Mouse (Mus musculus) liver, adult 2 months (tissue): ENCODE measurements around the gene Cchcr1. TPM values are rescaled to one million over a fixed set of nuclear protein-coding genes. Genes with fewer than 3 reads are reported as not detected.

ENCODE experiments used
- DNase-seq: peaks from one replicate; pipeline ENCODE4 v3.0.0-alpha.2; 2011; ENCODE audit warnings: low read depth, low spot score; ENCODE audit errors: extremely low read depth
- H3K27ac ChIP-seq: fragments of 200-500 bp; replicated peaks from 2 replicates; pipeline ENCODE4 v1.5.1; 2012; ENCODE audit warnings: low read depth, mild to moderate bottlenecking, control low read depth, inconsistent platforms, low read length; ENCODE audit not compliant: insufficient read depth
- H3K27me3 ChIP-seq: fragments of 200-500 bp; 2 replicates; pipeline ENCODE4 v1.6.1; 2012; ENCODE audit warnings: mild to moderate bottlenecking, moderate library complexity, low read length, inconsistent platforms; ENCODE audit not compliant: control insufficient read depth, insufficient read depth
- H3K36me3 ChIP-seq: fragments of 200-500 bp; 2 replicates; pipeline ENCODE4 v1.6.1; 2012; ENCODE audit warnings: low read length, inconsistent platforms; ENCODE audit not compliant: control insufficient read depth, insufficient read depth
- H3K4me1 ChIP-seq: fragments of 200-500 bp; 2 replicates; pipeline ENCODE4 v1.6.1; 2011; ENCODE audit warnings: low read length; ENCODE audit not compliant: control insufficient read depth, insufficient read depth
- H3K4me3 ChIP-seq: fragments of 200-500 bp; 2 replicates; pipeline ENCODE4 v1.5.1; 2011; ENCODE audit warnings: low read depth, mild to moderate bottlenecking, control low read depth, low read length, moderate library complexity; ENCODE audit not compliant: insufficient read depth
- H3K79me2 ChIP-seq: fragments of 200-500 bp; 2 replicates; pipeline ENCODE4 v1.6.1; 2012; ENCODE audit warnings: inconsistent platforms, mild to moderate bottlenecking, low read length, moderate library complexity; ENCODE audit not compliant: control insufficient read depth, insufficient read depth
- H3K9ac ChIP-seq: fragments of 200-500 bp; 2 replicates; pipeline ENCODE4 v1.6.1; 2012; ENCODE audit warnings: low read depth, mild to moderate bottlenecking, control low read depth, inconsistent platforms, low read length
- CTCF ChIP-seq: fragments of 200-500 bp; IDR thresholded peaks from 2 replicates; pipeline ENCODE4 v1.5.1; 2011; ENCODE audit warnings: low read depth, low read length, control low read depth
- POLR2A ChIP-seq: fragments of 200-500 bp; IDR thresholded peaks from 2 replicates; pipeline ENCODE4 v1.6.1; 2011; ENCODE audit warnings: low read length, control low read depth; ENCODE audit not compliant: insufficient read depth; ENCODE audit errors: extremely low read depth
- WGBS: fragments of 180-500 bp; shearing (Covaris S2); methylation state at CpG from one replicate; pipeline ENCODE4 v1.1.7; 2018; 5-methylcytosine and 5-hydroxymethylcytosine counted together
- polyA plus RNA-seq: library from polyadenylated mRNA; depleted of rRNA; stranded (reverse); fragments of >200 nt; gene quantifications from 2 replicates; pipeline ENCODE4 v1.2.3, GENCODE M21; 2012
- total RNA-seq: library from RNA; depleted of rRNA; stranded (reverse); fragments of >200 nt; gene quantifications from 2 replicates; pipeline ENCODE4 v1.2.3, GENCODE M21; 2014

The Cchcr1 gene
- total and polyA plus RNA-seq, 2 experiments, result 1.4 to 2.1 TPM

DNA sequence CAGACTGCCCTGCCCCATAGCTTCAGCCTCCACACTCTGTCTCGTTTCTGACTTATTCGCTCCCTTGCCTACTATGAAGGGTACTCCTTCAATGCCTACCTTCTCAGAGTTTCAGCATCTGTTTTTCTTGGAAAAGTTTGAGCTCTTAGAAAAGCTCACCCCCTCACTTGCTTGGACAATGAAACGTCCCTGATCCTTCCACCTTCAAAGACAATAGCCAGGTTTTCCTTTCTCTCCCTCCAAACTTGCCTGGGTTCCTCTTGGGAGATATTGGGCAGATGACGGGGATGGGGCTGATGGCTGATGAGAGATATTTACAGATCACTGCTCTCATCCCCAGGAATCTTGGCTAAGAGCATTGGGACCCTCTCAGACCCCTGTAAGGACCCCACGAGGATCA is 37.4 kb downstream of the Cchcr1 start:
- no peak overlapping the region for H3K27ac ChIP-seq
- DNase-seq, result no peak
- no peak for TF ChIP-seq POLR2A
- no peak for TF ChIP-seq CTCF
- H3K4me1 ChIP-seq, result peaks cover 5% of the 10 kb centered on the region; the same call in 1 of the 2 replicates
- H3K27me3 ChIP-seq, result no peaks in the 10 kb centered on the region
- H3K79me2 ChIP-seq, result no peaks in the 10 kb centered on the region
- no peaks in the 10 kb centered on the region for H3K36me3 ChIP-seq
- H3K4me3 ChIP-seq, result no peak overlapping the region
- no peak overlapping the region for H3K9ac ChIP-seq
- 81% methylated on average over 5 of the region's 5 CpGs for WGBS

DNA sequence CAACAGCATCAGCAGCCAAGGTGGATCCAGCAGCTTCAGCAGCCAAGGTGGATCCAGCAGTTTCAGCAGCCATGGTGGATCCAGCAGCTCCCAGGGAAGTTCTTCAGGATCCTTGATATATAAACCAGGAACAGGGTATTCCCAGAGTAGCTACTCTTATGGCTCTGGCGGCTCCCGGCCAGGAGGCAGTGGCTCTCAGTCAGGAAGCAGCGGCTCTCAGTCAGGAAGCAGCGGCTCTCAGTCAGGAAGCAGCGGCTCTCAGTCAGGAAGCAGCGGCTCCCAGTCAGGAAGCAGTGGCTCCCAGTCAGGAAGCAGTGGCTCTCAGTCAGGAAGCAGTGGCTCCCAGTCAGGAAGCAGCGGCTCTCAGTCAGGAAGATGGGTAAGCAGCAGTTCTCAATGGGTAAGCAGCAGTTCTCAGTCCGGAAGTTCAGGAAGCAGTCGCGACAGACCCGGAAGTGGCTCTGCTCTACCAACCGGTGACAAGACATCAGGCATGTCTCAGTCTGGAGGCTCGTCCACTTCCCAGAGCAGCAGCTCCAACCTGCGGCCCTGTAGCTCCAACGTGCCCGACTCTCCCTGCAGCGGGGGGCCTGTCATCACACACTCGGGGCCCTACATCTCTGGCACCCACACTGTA is 38.0 kb downstream of the Cchcr1 start:
- peaks cover 5% of the 10 kb centered on the region; the same call in 1 of the 2 replicates for H3K4me1 ChIP-seq
- H3K36me3 ChIP-seq, result no peaks in the 10 kb centered on the region
- H3K9ac ChIP-seq, result no peak overlapping the region

DNA sequence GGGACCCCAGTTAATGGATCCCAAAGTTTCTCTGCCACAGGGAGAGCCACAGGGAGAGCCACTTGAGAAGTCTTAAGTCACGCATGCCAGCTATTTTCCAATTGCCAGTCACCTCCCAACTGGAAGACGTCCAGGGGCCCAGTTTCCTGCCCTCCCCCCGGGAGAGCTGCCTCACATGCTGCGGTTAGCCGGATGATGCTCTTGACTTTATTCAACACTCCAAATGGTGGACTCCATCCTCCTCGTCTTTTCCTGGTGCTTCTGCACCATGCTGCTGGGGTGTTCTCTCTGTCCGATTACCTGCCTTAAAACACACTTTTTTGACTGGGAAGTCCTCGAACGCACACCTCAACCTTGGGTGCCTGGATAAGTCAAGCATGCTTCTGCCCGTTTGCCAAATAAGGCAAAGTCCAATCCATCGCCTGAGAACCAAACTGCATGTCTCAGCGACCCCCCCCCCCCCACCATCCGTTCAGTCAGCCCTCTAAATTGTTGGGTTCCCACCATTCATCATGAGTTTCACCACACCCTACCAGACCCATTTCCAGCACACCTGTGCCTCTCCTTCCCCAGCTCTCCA is 39.4 kb downstream of the Cchcr1 start:
- H3K9ac ChIP-seq, result no peak overlapping the region
- no peak overlapping the region for H3K27ac ChIP-seq
- TF ChIP-seq CTCF (no peak), POLR2A (no peak)
- no peak for DNase-seq
- H3K79me2 ChIP-seq, result no peaks in the 10 kb centered on the region
- H3K4me1 ChIP-seq, result peaks cover 5% of the 10 kb centered on the region; the same call in 1 of the 2 replicates
- no peaks in the 10 kb centered on the region for H3K36me3 ChIP-seq
- H3K4me3 ChIP-seq, result no peak overlapping the region
- H3K27me3 ChIP-seq, result no peaks in the 10 kb centered on the region
- WGBS, result 83% methylated on average over 13 of the region's 13 CpGs

More for the DNA sequence above, 38.0 kb downstream of the Cchcr1 start:
- no peak for DNase-seq
- no peaks in the 10 kb centered on the region for H3K79me2 ChIP-seq
- WGBS, result 92% methylated on average over 18 of the region's 18 CpGs
- TF ChIP-seq POLR2A (no peak), CTCF (no peak)
- H3K27ac ChIP-seq, result no peak overlapping the region
- H3K4me3 ChIP-seq, result no peak overlapping the region
- H3K27me3 ChIP-seq, result no peaks in the 10 kb centered on the region

DNA sequence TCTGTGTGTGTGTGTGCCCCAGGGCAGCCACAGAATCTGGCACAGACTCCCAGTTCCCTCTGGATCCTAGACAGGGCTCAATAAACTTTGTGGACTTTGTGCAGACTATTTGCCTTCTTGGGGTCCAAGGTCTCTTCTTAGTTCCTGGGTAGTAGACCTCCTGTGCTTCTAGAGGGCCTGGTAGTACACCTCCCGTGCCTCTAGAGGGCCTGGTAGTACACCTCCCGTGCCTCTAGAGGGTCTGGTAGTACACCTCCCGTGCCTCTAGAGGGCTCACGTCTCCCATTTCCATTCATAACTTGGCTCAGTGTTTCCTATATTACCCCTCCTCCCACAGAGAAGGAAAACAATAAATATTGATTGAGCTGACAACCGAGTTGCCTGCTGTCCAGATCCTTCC is 39.9 kb downstream of the Cchcr1 start:
- H3K27ac ChIP-seq, result no peak overlapping the region
- peak; percentile 54 for DNase-seq
- 11% methylated on average over 5 of the region's 5 CpGs for WGBS
- TF ChIP-seq POLR2A (no peak), CTCF (peak; percentile 91)
- H3K4me1 ChIP-seq, result peaks cover 5% of the 10 kb centered on the region; the same call in 1 of the 2 replicates
- no peak overlapping the region for H3K9ac ChIP-seq
- H3K4me3 ChIP-seq, result no peak overlapping the region
- no peaks in the 10 kb centered on the region for H3K36me3 ChIP-seq
- H3K79me2 ChIP-seq, result no peaks in the 10 kb centered on the region
- no peaks in the 10 kb centered on the region for H3K27me3 ChIP-seq

DNA sequence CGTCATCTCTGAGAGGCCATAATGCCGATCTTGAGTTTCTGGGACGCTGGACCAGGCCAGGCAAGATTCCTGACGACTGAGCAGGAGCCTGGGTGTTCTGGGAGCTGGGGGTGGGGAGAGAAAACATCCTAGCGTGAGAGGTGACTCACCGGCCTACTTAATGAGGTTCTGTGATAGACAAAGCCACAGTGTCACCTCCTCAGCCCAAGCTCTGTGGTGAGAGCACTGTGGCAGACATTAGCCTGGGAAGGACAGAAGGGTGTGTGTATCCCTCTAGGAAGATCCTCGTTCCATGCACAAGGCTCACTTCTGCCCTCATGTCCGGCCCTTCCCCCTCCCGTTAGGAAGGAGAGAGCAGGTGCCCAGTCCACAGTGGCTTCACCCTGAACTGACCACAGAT is 40.5 kb downstream of the Cchcr1 start:
- TF ChIP-seq POLR2A (no peak), CTCF (no peak; the same call in 1 of the 2 replicates)
- Histone ChIP-seq H3K27me3 (no peaks in the 10 kb centered on the region), H3K4me3 (no peak overlapping the region), H3K9ac (no peak overlapping the region), H3K79me2 (no peaks in the 10 kb centered on the region), H3K27ac (no peak overlapping the region), H3K36me3 (no peaks in the 10 kb centered on the region), H3K4me1 (peaks cover 5% of the 10 kb centered on the region; the same call in 1 of the 2 replicates)
- WGBS, result 81% methylated on average over 9 of the region's 9 CpGs
- DNase-seq, result no peak

DNA sequence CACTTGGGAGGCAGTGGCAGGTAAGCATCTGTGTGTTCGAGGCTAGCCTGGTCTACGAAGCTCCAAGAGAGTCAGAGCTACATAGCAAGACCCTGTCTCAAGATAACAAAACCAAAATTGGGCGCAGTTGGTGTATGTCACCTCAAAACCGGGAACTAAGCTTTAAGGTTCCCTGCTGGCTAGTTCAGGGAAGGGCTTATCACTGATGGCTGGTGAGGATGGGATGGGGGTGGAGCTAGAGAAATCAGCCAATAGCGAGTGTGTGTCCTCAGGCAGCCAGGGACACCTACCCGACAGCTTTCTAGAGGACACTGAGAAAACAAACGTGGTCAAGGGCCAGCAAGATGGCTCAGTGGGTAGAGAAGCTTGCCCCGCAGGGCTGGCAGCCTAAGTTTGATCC is 41.3 kb downstream of the Cchcr1 start:
- no peak overlapping the region for H3K9ac ChIP-seq
- H3K27ac ChIP-seq, result no peak overlapping the region
- WGBS, result 55% methylated on average over 8 of the region's 8 CpGs
- H3K79me2 ChIP-seq, result no peaks in the 10 kb centered on the region
- no peaks in the 10 kb centered on the region for H3K36me3 ChIP-seq
- no peaks in the 10 kb centered on the region for H3K27me3 ChIP-seq
- no peak for TF ChIP-seq POLR2A
- TF ChIP-seq CTCF, result no peak
- H3K4me1 ChIP-seq, result peaks cover 5% of the 10 kb centered on the region; the same call in 1 of the 2 replicates
- no peak for DNase-seq
- H3K4me3 ChIP-seq, result no peak overlapping the region
